In the genomic region with DNA sequence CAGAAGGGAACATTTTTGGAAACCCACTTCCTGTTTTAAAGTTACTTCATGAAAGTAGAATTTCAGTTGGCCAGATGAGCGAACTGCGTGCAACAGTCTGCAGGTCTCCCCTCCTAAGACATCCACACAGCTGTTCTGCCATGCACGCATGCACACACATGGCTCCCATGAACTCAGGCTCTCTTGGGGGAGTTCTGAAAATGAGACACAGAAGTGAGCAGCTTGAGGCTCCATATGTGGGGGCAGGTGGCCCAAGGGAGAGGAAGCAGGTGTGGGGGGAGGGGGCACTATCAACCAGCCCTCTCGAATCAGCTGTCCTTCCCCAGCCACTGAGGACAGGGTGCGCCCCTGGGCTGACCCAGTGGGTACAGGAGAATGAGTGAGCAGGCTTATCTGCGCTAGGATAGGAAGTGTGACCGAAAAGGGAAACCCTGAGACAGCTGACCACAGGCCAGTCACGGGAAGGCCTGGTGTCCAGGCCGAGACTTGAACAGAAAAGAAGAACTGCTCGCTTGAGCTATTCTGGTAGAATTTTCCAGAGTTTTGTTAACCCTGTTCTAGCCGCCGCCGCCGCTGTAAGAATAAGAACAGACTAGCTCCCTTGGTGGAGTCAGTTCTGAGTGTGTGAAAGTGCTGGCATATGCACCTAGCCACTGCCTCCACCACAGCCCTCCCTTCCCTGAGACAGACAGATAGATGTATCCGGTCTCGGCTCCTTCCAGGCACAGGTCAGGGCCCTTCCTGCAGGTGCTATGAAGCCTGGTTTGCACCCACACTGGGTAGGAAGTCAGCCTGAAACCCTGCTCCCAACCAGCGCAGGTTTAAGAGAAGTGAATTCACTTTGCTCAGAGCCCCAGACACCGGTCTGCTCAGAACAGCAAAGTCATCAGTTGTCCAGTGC, we compare ENCODE assay signal across 8 mouse cellular contexts. TPM values are rescaled to one million over a fixed set of nuclear protein-coding genes. Genes with fewer than 3 reads are reported as not detected.
A peak's percentile ranks its signal among the peaks of the same experiment; 100 is the strongest.
DNase-seq lines count a peak whose midpoint lies in the region; ATAC-seq and TF ChIP-seq lines count a peak whose summit lies in the region.

No protein-coding gene starts in this region.

- DNase-seq in left cerebral cortex, postnatal 14 days (ENCODE audit: low spot score in 2 of 2): peak; percentile 45 to 60
- DNase-seq in left cerebral cortex, postnatal 4 days: no peak
- no peak for DNase-seq in embryo, embryonic 9.5 days (ENCODE audit: extremely low spot score)
- no peak for DNase-seq in cerebellum, postnatal 36 days
- DNase-seq in gastrocnemius, postnatal 36 days: no peak

- intact Hi-C loops in left cerebral cortex, postnatal 14 days (cut with DNase I): no loop called here
- intact Hi-C loops in left cerebral cortex, postnatal 4 days (cut with DNase I): no loop called here
- intact Hi-C loops in gastrocnemius, postnatal 36 days (cut with DNase I): no loop called here

- H3K9ac ChIP-seq in limb, embryonic 12.5 days (replicated peaks): no peak overlapping the region

- H3ac ChIP-seq in myocyte (ENCODE audit: control insufficient read depth, insufficient read length): no peak overlapping the region

- ATAC-seq in erythroblast, adult 5-6 weeks (replicated peaks; ENCODE audit: low FRiP score, poor library complexity, severe bottlenecking): peak; percentile 59
- ATAC-seq in limb, embryonic 12.5 days (ENCODE audit: insufficient number of reproducible peaks, insufficient read depth, low FRiP score, low TSS enrichment, low read depth): no peak

- H3K4me2 ChIP-seq in limb, embryonic 12.5 days: no peak overlapping the region
- H3K4me2 ChIP-seq in myocyte (ENCODE audit: low read depth): no peak overlapping the region

- H3K36me3 ChIP-seq in limb, embryonic 12.5 days: no peaks in the 10 kb centered on the region
- H3K36me3 ChIP-seq in myocyte (ENCODE audit: control insufficient read depth, insufficient read depth): no peaks in the 10 kb centered on the region

- no peaks in the 10 kb centered on the region for H3K27me3 ChIP-seq in limb, embryonic 12.5 days
- no peaks in the 10 kb centered on the region for H3K27me3 ChIP-seq in myocyte (ENCODE audit: control insufficient read depth, insufficient read depth, insufficient read length)

- H3K4me1 ChIP-seq in limb, embryonic 12.5 days (replicated peaks): peaks cover 34% of the 10 kb centered on the region

- H3K27ac ChIP-seq in limb, embryonic 12.5 days: peak overlapping the region; percentile 56

- no peak overlapping the region for H3K4me3 ChIP-seq in limb, embryonic 12.5 days (replicated peaks)
- H3K4me3 ChIP-seq in myocyte: no peak overlapping the region

- TF ChIP-seq POLR2A in myocyte (IDR thresholded peaks at IDR 0.05; ENCODE audit: insufficient read length, low read depth): no peak

- H3K79me2 ChIP-seq in myocyte (ENCODE audit: control insufficient read depth, insufficient read depth): no peaks in the 10 kb centered on the region

- no peaks in the 10 kb centered on the region for H3K9me3 ChIP-seq in limb, embryonic 12.5 days

- WGBS in limb, embryonic 12.5 days: 70% methylated on average over 18 of the region's 18 CpGs

TF ChIP-seq in myocyte, 11 proteins besides CTCF, POLR2A, EP300 and RAD21:
- peak in 2 of 3 experiments; percentile 4 to 35 for TF ChIP-seq MYOD1 (IDR thresholded peaks at IDR 0.05; ENCODE audit: control insufficient read depth in 1 of 3, insufficient read length in 2 of 3, low read depth in 2 of 3)
- TF ChIP-seq MYOG (IDR thresholded peaks at IDR 0.05; ENCODE audit: control insufficient read depth in 1 of 3, insufficient read depth in 1 of 3, insufficient read length in 2 of 3, low read depth in 2 of 3): peak in 2 of 3 experiments; percentile 26 to 53
- TF ChIP-seq TCF3 (IDR thresholded peaks at IDR 0.05; ENCODE audit: insufficient read length, low read depth): no peak

RNA-seq across cellular contexts. Expression of a gene that starts 26.2 kb away (rescaled TPM):
- total RNA-seq in left cerebral cortex, postnatal 14 days (2021): 10 to 100 TPM; 47.2 to 48.8 TPM
- total RNA-seq in left cerebral cortex, postnatal 4 days (2021): 10 to 100 TPM; 34.3 to 41.2 TPM
- total RNA-seq in erythroblast, adult 5-6 weeks (2015; ENCODE audit: low replicate concordance): 21.9 and 24.5 TPM in 2 replicates
- total RNA-seq in erythroblast, adult 5-6 weeks (2017; ENCODE audit: low replicate concordance): 22.7 and 44.9 TPM in 2 replicates
- polyA plus RNA-seq in limb, embryonic 12.5 days (2016; fragmentation: Nextera tagmentation; extraction: Ambion mirVana): 7.9 and 8.3 TPM in 2 replicates
- 8.5 TPM for polyA plus RNA-seq in myocyte (2012; fragmentation: generic; extraction: Trizol)
- 1 to 10 TPM; 3.1 to 3.4 TPM for total RNA-seq in gastrocnemius, postnatal 36 days (2021)

Comparison
In these comparisons a context has a peak if more than half of its experiments do, and no peak if none do; other contexts are left out.
1. DNase-seq: peak in left cerebral cortex, postnatal 14 days (2 of 2); none in left cerebral cortex, postnatal 4 days (single experiment), embryo, embryonic 9.5 days (single experiment), cerebellum, postnatal 36 days (0 of 2) and gastrocnemius, postnatal 36 days (0 of 2).
2. RNA of a gene that starts 26.2 kb away (total RNA-seq): 47.2 to 48.8 TPM in left cerebral cortex, postnatal 14 days, 34.3 to 41.2 TPM in left cerebral cortex, postnatal 4 days and 21.9 to 44.9 TPM in erythroblast, adult 5-6 weeks; 3.1 to 3.4 TPM in gastrocnemius, postnatal 36 days; every median in the first group is over 4 times any median in the second.